ENCODE assay signal across 24 mouse cellular contexts in genomic region chr9:70481872-70482271, GRCm38 (mm10).
"Had no signal": no experiment of that assay in that cellular context is flagged by ENCODE, and none has a peak within 500 bp of the region (broad histone marks: within the 10 kb centered on the region; RNA-seq: fewer than 3 reads in every experiment).

No protein-coding gene starts in this region.

- H3K36me3 ChIP-seq: forebrain, embryonic 12.5 days had no signal

- H3K27ac ChIP-seq: embryonic facial prominence, embryonic 10.5 days; embryonic facial prominence, embryonic 12.5 days; embryonic facial prominence, embryonic 13.5 days; embryonic facial prominence, embryonic 15.5 days; forebrain, embryonic 10.5 days; forebrain, embryonic 12.5 days; forebrain, embryonic 13.5 days; forebrain, embryonic 15.5 days; gastrocnemius, adult 2 months; heart, adult 2 months had no signal

- H3K9ac ChIP-seq: embryonic facial prominence, embryonic 12.5 days; embryonic facial prominence, embryonic 13.5 days; embryonic facial prominence, embryonic 15.5 days; forebrain, embryonic 12.5 days; forebrain, embryonic 13.5 days; forebrain, embryonic 15.5 days; forebrain, postnatal 0 days had no signal

- H3K4me3 ChIP-seq: embryonic facial prominence, embryonic 10.5 days; embryonic facial prominence, embryonic 12.5 days; embryonic facial prominence, embryonic 13.5 days; embryonic facial prominence, embryonic 15.5 days; erythroblast, embryonic 14.5 days; forebrain, embryonic 10.5 days; forebrain, embryonic 12.5 days; forebrain, embryonic 13.5 days; forebrain, embryonic 15.5 days; gastrocnemius, adult 2 months; heart, adult 2 months had no signal

- H3K4me1 ChIP-seq: embryonic facial prominence, embryonic 10.5 days; embryonic facial prominence, embryonic 12.5 days; embryonic facial prominence, embryonic 13.5 days; embryonic facial prominence, embryonic 15.5 days; forebrain, embryonic 10.5 days; forebrain, embryonic 12.5 days; forebrain, embryonic 13.5 days; forebrain, embryonic 15.5 days had no signal

- H3K9me3 ChIP-seq: embryonic facial prominence, embryonic 10.5 days; embryonic facial prominence, embryonic 12.5 days; embryonic facial prominence, embryonic 13.5 days; embryonic facial prominence, embryonic 15.5 days; forebrain, embryonic 10.5 days; forebrain, embryonic 12.5 days; forebrain, embryonic 13.5 days; forebrain, embryonic 15.5 days had no signal

- H3K27me3 ChIP-seq: embryonic facial prominence, embryonic 12.5 days; embryonic facial prominence, embryonic 13.5 days; embryonic facial prominence, embryonic 15.5 days; forebrain, embryonic 12.5 days; forebrain, embryonic 13.5 days; forebrain, embryonic 15.5 days had no signal

- DNase-seq: cerebellum, adult 9-10 months; cerebellum, adult 9-11 months; cerebellum, postnatal 10 days; cerebellum, postnatal 14 days; cerebellum, postnatal 25 days; cerebellum, postnatal 36 days; embryo, embryonic 11 days; forebrain, postnatal 0 days; gastrocnemius, adult 2 months; gastrocnemius, postnatal 10 days; gastrocnemius, postnatal 14 days; gastrocnemius, postnatal 25 days; gastrocnemius, postnatal 36 days; heart, adult 18-20 months; heart, adult 2 months had no signal
